Mouse (Mus musculus): ENCODE measurements around the gene Olfr272. TPM values are rescaled to one million over a fixed set of nuclear protein-coding genes. Genes with fewer than 3 reads are reported as not detected.

Gene Olfr272
- polyA plus RNA-seq (2017; shearing (Covaris generic)) = not detected

DNA sequence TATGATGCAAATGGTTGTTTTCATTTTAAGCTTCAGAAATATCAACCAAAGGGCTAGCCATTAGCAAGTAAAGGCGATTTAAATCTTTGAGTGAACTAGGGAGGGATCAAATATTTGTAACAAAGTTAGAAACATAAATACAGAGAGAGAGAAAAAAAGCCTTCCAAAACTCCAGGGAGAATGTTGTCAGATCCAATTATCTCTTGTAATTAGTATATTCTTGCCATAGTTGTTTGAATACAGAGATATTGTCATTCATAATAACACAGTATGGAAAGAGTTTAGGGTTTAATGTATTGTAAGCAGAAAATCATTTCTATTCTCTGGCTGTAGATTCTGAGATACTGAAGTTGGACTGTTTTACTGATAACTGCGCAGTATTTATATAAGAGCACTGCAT lies at the start of gene Olfr272:
Gene Olfr272 (minus strand): TSS at position 101 of the 400 bp plus-strand sequence.

DNA sequence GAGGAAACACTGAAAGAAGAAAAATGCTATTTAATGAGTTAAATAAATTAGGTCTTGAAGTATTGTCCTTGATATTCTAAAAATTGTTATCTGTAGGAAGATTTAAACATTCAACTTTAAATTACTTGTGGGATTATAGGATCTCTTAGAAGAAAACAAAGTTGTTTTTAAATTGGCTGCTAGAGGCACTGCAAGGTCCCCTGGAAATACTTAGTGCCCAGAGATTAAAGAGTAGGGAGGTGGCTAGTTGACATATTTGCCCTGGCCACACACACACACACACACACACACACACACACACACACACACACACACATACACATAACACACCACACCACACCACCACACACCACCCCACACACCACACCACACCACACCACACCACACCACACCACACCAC lies 45.3 kb upstream of the Olfr272 start, which contains the start of gene Olfr270:
Gene Olfr270 (plus strand): TSS at position 301 of the 400 bp plus-strand sequence.

Other genes starting within 250 kb of the Olfr272 start
- under 1 TPM in 1 of 2 experiments, not detected in 1; 0.24 TPM for gene Olfr275, start 104.6 kb downstream of the Olfr272 start, polyA plus RNA-seq (2017; shearing (Covaris generic))
- 1 to 10 TPM in 1 of 2 experiments, under 1 TPM in 1; 0.68 to 2.7 TPM for gene Olfr273, start 59.9 kb downstream of the Olfr272 start, polyA plus RNA-seq (2017; shearing (Covaris generic))
- gene Olfr270, start 45.4 kb upstream of the Olfr272 start, polyA plus RNA-seq (2017; shearing (Covaris generic)) = not detected
- under 1 TPM in 1 of 2 experiments, not detected in 1; 0.40 TPM for gene Nipsnap3a, start 70.1 kb upstream of the Olfr272 start, polyA plus RNA-seq (2017; shearing (Covaris generic))
- gene Nipsnap3b, start 92.7 kb upstream of the Olfr272 start, polyA plus RNA-seq (2017; shearing (Covaris generic)) = 10 to 100 TPM; 61.3 to 83.5 TPM
- 1 to 10 TPM; 3.8 to 9.1 TPM for gene Abca1, start 240.7 kb upstream of the Olfr272 start, polyA plus RNA-seq (2017; shearing (Covaris generic))